Mouse (Mus musculus): ENCODE measurements around the gene Dusp1. TPM values are rescaled to one million over a fixed set of nuclear protein-coding genes. Genes with fewer than 3 reads are reported as not detected.

Dusp1 gene
- polyA plus RNA-seq, 1 experiment from 2014 or later: 35.7 TPM

GRCm38 (mm10) chr17:26574118-26574517 is 12.2 kb upstream of the Dusp1 start:
- Histone ChIP-seq H3K9me3 (ENCODE audit: control insufficient read depth, low read length) (no peaks in the 10 kb centered on the region), H3K27ac (ENCODE audit: low read depth, low read length) (no peak overlapping the region), H3K4me3 (ENCODE audit: low read depth, low read length) (no peak overlapping the region), H3K27me3 (ENCODE audit: control insufficient read depth, insufficient read depth, low read length) (no peaks in the 10 kb centered on the region), H3K4me2 (ENCODE audit: low read depth, low read length, severe bottlenecking) (no peak overlapping the region), H3K36me3 (ENCODE audit: control insufficient read depth, insufficient read depth, low read length) (peaks cover 2% of the 10 kb centered on the region; the same call in 1 of the 2 replicates), H3K9ac (ENCODE audit: low read length) (no peak overlapping the region), H3K4me1 (replicated peaks; ENCODE audit: control insufficient read depth, insufficient read depth, low read length) (no peaks in the 10 kb centered on the region)
- no peak for DNase-seq (ENCODE audit: low spot score)
- WGBS: 93% methylated on average over 11 of the region's 11 CpGs
- no peak for ATAC-seq (replicated peaks; ENCODE audit: low FRiP score)

GRCm38 (mm10) chr17:26572265-26572664 is 10.3 kb upstream of the Dusp1 start:
- no peak overlapping the region for H3K4me2 ChIP-seq (ENCODE audit: low read depth, low read length, severe bottlenecking)
- H3K36me3 ChIP-seq (ENCODE audit: control insufficient read depth, insufficient read depth, low read length): peaks cover 8% of the 10 kb centered on the region
- H3K27me3 ChIP-seq (ENCODE audit: control insufficient read depth, insufficient read depth, low read length): no peaks in the 10 kb centered on the region
- DNase-seq (ENCODE audit: low spot score): no peak
- no peak for ATAC-seq (replicated peaks; ENCODE audit: low FRiP score)
- 94% methylated on average over 11 of the region's 11 CpGs for WGBS
- H3K9me3 ChIP-seq (ENCODE audit: control insufficient read depth, low read length): no peaks in the 10 kb centered on the region
- H3K9ac ChIP-seq (ENCODE audit: low read length): no peak overlapping the region
- H3K4me3 ChIP-seq (ENCODE audit: low read depth, low read length): no peak overlapping the region
- H3K4me1 ChIP-seq (replicated peaks; ENCODE audit: control insufficient read depth, insufficient read depth, low read length): no peaks in the 10 kb centered on the region
- no peak overlapping the region for H3K27ac ChIP-seq (ENCODE audit: low read depth, low read length)

GRCm38 (mm10) chr17:26571377-26571776 is 9.4 kb upstream of the Dusp1 start:
- H3K27ac ChIP-seq (ENCODE audit: low read depth, low read length): no peak overlapping the region
- peaks cover 8% of the 10 kb centered on the region for H3K36me3 ChIP-seq (ENCODE audit: control insufficient read depth, insufficient read depth, low read length)
- H3K4me2 ChIP-seq (ENCODE audit: low read depth, low read length, severe bottlenecking): no peak overlapping the region
- no peak overlapping the region for H3K9ac ChIP-seq (ENCODE audit: low read length)
- H3K9me3 ChIP-seq (ENCODE audit: control insufficient read depth, low read length): no peaks in the 10 kb centered on the region
- H3K27me3 ChIP-seq (ENCODE audit: control insufficient read depth, insufficient read depth, low read length): no peaks in the 10 kb centered on the region
- no peak overlapping the region for H3K4me3 ChIP-seq (ENCODE audit: low read depth, low read length)
- ATAC-seq (replicated peaks; ENCODE audit: low FRiP score): no peak
- WGBS: 83% methylated on average over 3 of the region's 3 CpGs
- no peaks in the 10 kb centered on the region for H3K4me1 ChIP-seq (replicated peaks; ENCODE audit: control insufficient read depth, insufficient read depth, low read length)
- DNase-seq (ENCODE audit: low spot score): no peak

GRCm38 (mm10) chr17:26570651-26571118 is 8.8 kb upstream of the Dusp1 start:
- H3K4me2 ChIP-seq (ENCODE audit: low read depth, low read length, severe bottlenecking): no peak overlapping the region
- no peak overlapping the region for H3K27ac ChIP-seq (ENCODE audit: low read depth, low read length)
- no peak overlapping the region for H3K4me3 ChIP-seq (ENCODE audit: low read depth, low read length)
- H3K9me3 ChIP-seq (ENCODE audit: control insufficient read depth, low read length): no peaks in the 10 kb centered on the region
- no peak for DNase-seq (ENCODE audit: low spot score)
- ATAC-seq (replicated peaks; ENCODE audit: low FRiP score): no peak
- H3K27me3 ChIP-seq (ENCODE audit: control insufficient read depth, insufficient read depth, low read length): no peaks in the 10 kb centered on the region
- no peaks in the 10 kb centered on the region for H3K4me1 ChIP-seq (replicated peaks; ENCODE audit: control insufficient read depth, insufficient read depth, low read length)
- H3K36me3 ChIP-seq (ENCODE audit: control insufficient read depth, insufficient read depth, low read length): peaks cover 8% of the 10 kb centered on the region
- WGBS: 94% methylated on average over 11 of the region's 11 CpGs
- no peak overlapping the region for H3K9ac ChIP-seq (ENCODE audit: low read length)

GRCm38 (mm10) chr17:26569594-26570350 is 7.8 kb upstream of the Dusp1 start:
- Histone ChIP-seq H3K4me1 (replicated peaks; ENCODE audit: control insufficient read depth, insufficient read depth, low read length) (no peaks in the 10 kb centered on the region), H3K4me3 (ENCODE audit: low read depth, low read length) (no peak overlapping the region)

GRCm38 (mm10) chr17:26567818-26568173 is 5.9 kb upstream of the Dusp1 start:
- H3K4me3 ChIP-seq (ENCODE audit: low read depth, low read length): no peak overlapping the region
- H3K27ac ChIP-seq (ENCODE audit: low read depth, low read length): no peak overlapping the region
- H3K9ac ChIP-seq (ENCODE audit: low read length): no peak overlapping the region
- ATAC-seq (replicated peaks; ENCODE audit: low FRiP score): no peak
- WGBS: 96% methylated on average over 4 of the region's 4 CpGs
- peaks cover 3% of the 10 kb centered on the region; the same call in 1 of the 2 replicates for H3K4me1 ChIP-seq (replicated peaks; ENCODE audit: control insufficient read depth, insufficient read depth, low read length)
- H3K27me3 ChIP-seq (ENCODE audit: control insufficient read depth, insufficient read depth, low read length): no peaks in the 10 kb centered on the region
- H3K9me3 ChIP-seq (ENCODE audit: control insufficient read depth, low read length): no peaks in the 10 kb centered on the region
- peaks cover 10% of the 10 kb centered on the region for H3K36me3 ChIP-seq (ENCODE audit: control insufficient read depth, insufficient read depth, low read length)
- no peak for DNase-seq (ENCODE audit: low spot score)
- no peak overlapping the region for H3K4me2 ChIP-seq (ENCODE audit: low read depth, low read length, severe bottlenecking)

More at GRCm38 (mm10) chr17:26569594-26570350, 7.8 kb upstream of the Dusp1 start:
- no peak overlapping the region for H3K27ac ChIP-seq (ENCODE audit: low read depth, low read length)
- DNase-seq (ENCODE audit: low spot score): no peak
- H3K36me3 ChIP-seq (ENCODE audit: control insufficient read depth, insufficient read depth, low read length): peaks cover 8% of the 10 kb centered on the region
- no peak for ATAC-seq (replicated peaks; ENCODE audit: low FRiP score)
- H3K9ac ChIP-seq (ENCODE audit: low read length): no peak overlapping the region
- no peaks in the 10 kb centered on the region for H3K9me3 ChIP-seq (ENCODE audit: control insufficient read depth, low read length)
- 89% methylated on average over 4 of the region's 4 CpGs for WGBS
- H3K4me2 ChIP-seq (ENCODE audit: low read depth, low read length, severe bottlenecking): no peak overlapping the region
- H3K27me3 ChIP-seq (ENCODE audit: control insufficient read depth, insufficient read depth, low read length): no peaks in the 10 kb centered on the region

- no peak overlapping the region for H3K4me3 ChIP-seq (ENCODE audit: low read depth, low read length)
- H3K36me3 ChIP-seq (ENCODE audit: control insufficient read depth, insufficient read depth, low read length): peaks cover 10% of the 10 kb centered on the region
- DNase-seq (ENCODE audit: low spot score): no peak
- 91% methylated on average over 8 of the region's 8 CpGs for WGBS
- no peaks in the 10 kb centered on the region for H3K27me3 ChIP-seq (ENCODE audit: control insufficient read depth, insufficient read depth, low read length)
- no peak overlapping the region for H3K9ac ChIP-seq (ENCODE audit: low read length)
- H3K4me1 ChIP-seq (replicated peaks; ENCODE audit: control insufficient read depth, insufficient read depth, low read length): peaks cover 8% of the 10 kb centered on the region
- H3K4me2 ChIP-seq (ENCODE audit: low read depth, low read length, severe bottlenecking): no peak overlapping the region
- no peak for ATAC-seq (replicated peaks; ENCODE audit: low FRiP score)
- H3K27ac ChIP-seq (ENCODE audit: low read depth, low read length): no peak overlapping the region
- no peaks in the 10 kb centered on the region for H3K9me3 ChIP-seq (ENCODE audit: control insufficient read depth, low read length)
These were observed 5.4 kb upstream of the Dusp1 start for GRCm38 (mm10) chr17:26567142-26567817.

GRCm38 (mm10) chr17:26564439-26564838 is 2.5 kb upstream of the Dusp1 start:
- Histone ChIP-seq H3K9ac (ENCODE audit: low read length) (no peak overlapping the region), H3K27me3 (ENCODE audit: control insufficient read depth, insufficient read depth, low read length) (no peaks in the 10 kb centered on the region), H3K4me3 (ENCODE audit: low read depth, low read length) (no peak overlapping the region), H3K36me3 (ENCODE audit: control insufficient read depth, insufficient read depth, low read length) (peaks cover 8% of the 10 kb centered on the region), H3K27ac (ENCODE audit: low read depth, low read length) (no peak overlapping the region), H3K4me1 (replicated peaks; ENCODE audit: control insufficient read depth, insufficient read depth, low read length) (peaks cover 14% of the 10 kb centered on the region), H3K4me2 (ENCODE audit: low read depth, low read length, severe bottlenecking) (no peak overlapping the region), H3K9me3 (ENCODE audit: control insufficient read depth, low read length) (no peaks in the 10 kb centered on the region)
- DNase-seq (ENCODE audit: low spot score) (no peak), ATAC-seq (replicated peaks; ENCODE audit: low FRiP score) (no peak)
- 66% methylated on average over 9 of the region's 9 CpGs for WGBS
